Mouse (Mus musculus): ENCODE data around the gene Mapkbp1.

DNA sequence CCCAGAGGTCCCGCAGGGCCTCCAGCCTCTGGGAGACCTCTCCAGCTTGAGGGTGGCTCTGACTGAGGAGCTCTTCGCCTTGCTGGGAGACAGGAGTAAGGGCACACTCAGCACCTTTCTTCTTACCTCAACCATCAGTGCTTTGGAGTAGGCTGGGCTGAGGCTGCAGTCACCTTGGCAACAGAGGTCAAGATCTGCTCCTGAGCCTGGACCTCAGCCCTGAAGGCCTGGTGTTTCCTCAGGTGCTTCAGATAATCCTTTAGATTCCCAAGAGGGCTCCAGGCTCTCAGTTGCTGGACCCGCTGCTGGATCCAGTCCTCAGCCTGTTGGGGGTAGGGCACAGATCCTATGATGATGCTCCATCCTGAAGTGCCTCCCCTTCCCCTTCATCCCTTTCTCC is 87.0 kb downstream of the Mapkbp1 start:
- no peak for TF ChIP-seq CTCF (IDR thresholded peaks at IDR 0.05; ENCODE audit: low read depth, low read length)
- TF ChIP-seq POLR2A (IDR thresholded peaks at IDR 0.05; ENCODE audit: borderline replicate concordance, low read depth, low read length) = no peak

Data from bone marrow macrophage, adult 2 months (primary cell).